Mouse (Mus musculus) cerebellum, adult 11-12 months (tissue): Measurements from ENCODE around the gene Itgav.
"Not testable (repeated sequence)": the region's sequence is repeated elsewhere in the genome, so short reads cannot be mapped to it uniquely, and the experiment has no call there.

ENCODE experiments used
- DNase-seq: peaks from one replicate; pipeline ENCODE4 v3.0.0; 2022

Itgav gene

GRCm38 (mm10) chr2:83713281-83713680, 10.9 kb upstream of the Itgav start:
- not testable (repeated sequence) for DNase-seq

GRCm38 (mm10) chr2:83713946-83714345, 10.3 kb upstream of the Itgav start:
- no peak for DNase-seq

GRCm38 (mm10) chr2:83714783-83715182, 9.4 kb upstream of the Itgav start:
- peak; percentile 24 for DNase-seq

- no peak for DNase-seq
Observed at GRCm38 (mm10) chr2:83718341-83718740, 5.9 kb upstream of the Itgav start.

- no peak for DNase-seq
Observed at GRCm38 (mm10) chr2:83721635-83722034, 2.6 kb upstream of the Itgav start.

- no peak for DNase-seq
Observed at GRCm38 (mm10) chr2:83722936-83723335, 1.3 kb upstream of the Itgav start.

GRCm38 (mm10) chr2:83723346-83723745, 851 bp upstream of the Itgav start:
- DNase-seq: no peak

- DNase-seq: no peak
Observed at GRCm38 (mm10) chr2:83724827-83725730, 882 bp downstream of the Itgav start.

GRCm38 (mm10) chr2:83725796-83726195, 1.6 kb downstream of the Itgav start:
- no peak for DNase-seq

GRCm38 (mm10) chr2:83728238-83728682, 4.1 kb downstream of the Itgav start:
- no peak for DNase-seq

GRCm38 (mm10) chr2:83729339-83729738, 5.1 kb downstream of the Itgav start:
- DNase-seq: no peak

GRCm38 (mm10) chr2:83732896-83733295, 8.7 kb downstream of the Itgav start:
- no peak for DNase-seq

GRCm38 (mm10) chr2:83733981-83734393, 9.8 kb downstream of the Itgav start:
- DNase-seq: no peak

- DNase-seq: no peak
Observed at GRCm38 (mm10) chr2:83735276-83735675, 11.1 kb downstream of the Itgav start.

GRCm38 (mm10) chr2:83736836-83737235, 12.6 kb downstream of the Itgav start:
- DNase-seq: no peak

- DNase-seq: no peak
Observed at GRCm38 (mm10) chr2:83738586-83739251, 14.5 kb downstream of the Itgav start.

- DNase-seq: no peak
Observed at GRCm38 (mm10) chr2:83739461-83740124, 15.4 kb downstream of the Itgav start.

GRCm38 (mm10) chr2:83740601-83741031, 16.4 kb downstream of the Itgav start:
- DNase-seq: no peak

GRCm38 (mm10) chr2:83742210-83742609, 18.0 kb downstream of the Itgav start:
- DNase-seq: no peak

- no peak for DNase-seq
Observed at GRCm38 (mm10) chr2:83742836-83743235, 18.6 kb downstream of the Itgav start.

GRCm38 (mm10) chr2:83744276-83744952, 20.2 kb downstream of the Itgav start:
- no peak for DNase-seq

GRCm38 (mm10) chr2:83745257-83745656, 21.1 kb downstream of the Itgav start:
- no peak for DNase-seq

- DNase-seq: no peak
Observed at GRCm38 (mm10) chr2:83748581-83749118, 24.5 kb downstream of the Itgav start.
